Mouse (Mus musculus) layer of hippocampus, adult 9-11 months (tissue): Measurements from ENCODE around the gene Xiap.

ENCODE experiments used
- DNase-seq: peaks from one replicate; pipeline ENCODE4 v3.0.0; 2022

Gene Xiap

GRCm38 (mm10) chrX:42088136-42088535 is 28.7 kb downstream of the Xiap start:
- no peak for DNase-seq

- DNase-seq: no peak
Measured at GRCm38 (mm10) chrX:42107137-42107536, 47.7 kb downstream of the Xiap start.

- no peak for DNase-seq
Measured at GRCm38 (mm10) chrX:42110585-42110984, 51.1 kb downstream of the Xiap start.

GRCm38 (mm10) chrX:42119442-42120048 is 60.1 kb downstream of the Xiap start:
- no peak for DNase-seq

GRCm38 (mm10) chrX:42124963-42125697 is 65.7 kb downstream of the Xiap start:
- DNase-seq: no peak

GRCm38 (mm10) chrX:42139882-42140281 is 80.4 kb downstream of the Xiap start:
- no peak for DNase-seq

GRCm38 (mm10) chrX:42142620-42143019 is 83.1 kb downstream of the Xiap start:
- DNase-seq: no peak

GRCm38 (mm10) chrX:42143991-42144390 is 84.5 kb downstream of the Xiap start:
- no peak for DNase-seq

GRCm38 (mm10) chrX:42148016-42148451 is 88.6 kb downstream of the Xiap start:
- no peak for DNase-seq

GRCm38 (mm10) chrX:42148788-42149556 is 89.5 kb downstream of the Xiap start, which contains the start of gene Stag2:
Gene Stag2, plus strand, starts transcription at chrX:42149317.
- DNase-seq: peak; percentile 89

GRCm38 (mm10) chrX:42149557-42150345 is 90.3 kb downstream of the Xiap start:
- DNase-seq: peak; percentile 10

- DNase-seq: peak; percentile 84
Measured at GRCm38 (mm10) chrX:42150346-42151023, 91.0 kb downstream of the Xiap start.

GRCm38 (mm10) chrX:42151024-42151754 is 91.7 kb downstream of the Xiap start:
- DNase-seq: peak; percentile 3

GRCm38 (mm10) chrX:42151903-42152369 is 92.5 kb downstream of the Xiap start:
- DNase-seq: peak; percentile 80

GRCm38 (mm10) chrX:42153056-42153455 is 93.6 kb downstream of the Xiap start:
- no peak for DNase-seq
